ENCODE assay signal across 7 mouse cellular contexts in the genomic region with DNA sequence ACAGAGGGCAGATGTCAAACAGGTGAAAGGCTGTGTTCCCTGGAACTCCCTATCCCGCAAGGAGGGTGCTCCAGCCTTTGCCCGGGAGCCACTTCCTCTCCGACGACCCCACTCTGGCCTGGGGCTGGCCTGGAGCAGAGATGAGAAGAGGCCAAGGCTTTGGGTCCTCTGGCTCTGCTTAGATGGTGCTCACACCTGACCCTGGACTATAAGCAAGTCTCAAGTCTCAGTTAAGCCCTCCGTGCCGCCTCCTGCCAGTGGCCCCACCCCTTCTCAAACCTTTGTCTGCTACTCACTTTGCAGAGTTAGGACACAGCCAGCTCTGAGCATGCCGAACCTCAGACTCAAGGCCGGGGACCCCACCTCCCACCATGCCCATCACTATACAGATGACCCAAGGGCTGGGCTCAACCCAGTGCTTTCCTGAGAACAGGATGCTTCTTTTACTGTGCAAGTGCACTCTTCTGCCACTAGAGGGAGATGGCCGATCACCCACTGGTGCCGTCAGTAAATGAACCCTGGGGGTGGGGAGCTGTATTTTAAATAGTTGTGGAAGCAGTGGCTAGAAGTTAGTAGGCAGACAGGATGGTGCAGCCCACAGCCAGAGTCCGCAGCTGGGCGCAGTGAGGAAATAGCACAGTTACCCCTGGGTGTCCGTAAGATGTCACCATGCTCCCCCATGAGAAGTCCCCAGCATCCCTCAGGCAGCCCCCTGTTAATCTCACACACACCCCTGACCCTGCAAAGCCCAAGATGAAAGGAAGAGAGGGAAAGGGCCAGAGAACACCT. TPM values are rescaled to one million over a fixed set of nuclear protein-coding genes. Genes with fewer than 3 reads are reported as not detected.
DNase-seq lines count a peak whose midpoint lies in the region; ATAC-seq and TF ChIP-seq lines count a peak whose summit lies in the region.

No protein-coding gene starts in this region.

- DNase-seq in CH12.LX (ENCODE audit: extremely low read depth), result peak; percentile 89
- DNase-seq in adipocyte (ENCODE audit: low spot score), result peak; percentile 68
- peak; percentile 83 for DNase-seq in embryonic facial prominence, embryonic 11.5 days (ENCODE audit: low spot score)
- peak; percentile 37 for DNase-seq in kidney, postnatal 14 days
- DNase-seq in liver, postnatal 0 days, result peak; percentile 28

- no peak overlapping the region for H3K27ac ChIP-seq in CH12.LX (ENCODE audit: insufficient read depth, low read depth)
- no peak overlapping the region for H3K27ac ChIP-seq in embryonic facial prominence, embryonic 11.5 days (replicated peaks; ENCODE audit: low read depth, low read length)
- H3K27ac ChIP-seq in heart, embryonic 14.5 days (replicated peaks in 1 of 2; ENCODE audit: control insufficient read depth in 1 of 2, insufficient read depth in 1 of 2, low read depth in 2 of 2, low read length in 2 of 2), result no peak overlapping the region
- no peak overlapping the region for H3K27ac ChIP-seq in liver, postnatal 0 days (ENCODE audit: low read depth)
- no peak overlapping the region for H3K27ac ChIP-seq in neural tube, embryonic 15.5 days (replicated peaks)

- peaks cover 10% of the 10 kb centered on the region for H3K9me3 ChIP-seq in CH12.LX (replicated peaks; ENCODE audit: low read length)
- H3K9me3 ChIP-seq in embryonic facial prominence, embryonic 11.5 days (replicated peaks; ENCODE audit: control insufficient read depth, low read length), result no peaks in the 10 kb centered on the region
- no peaks in the 10 kb centered on the region for H3K9me3 ChIP-seq in heart, embryonic 14.5 days (ENCODE audit: control insufficient read depth, low read length)
- no peaks in the 10 kb centered on the region for H3K9me3 ChIP-seq in liver, postnatal 0 days (ENCODE audit: low read length)
- H3K9me3 ChIP-seq in neural tube, embryonic 15.5 days (replicated peaks), result no peaks in the 10 kb centered on the region

- TF ChIP-seq CTCF in CH12.LX (conservative IDR thresholded peaks at IDR 0.05 in 1 of 2, IDR thresholded peaks at IDR 0.05 in 1 of 2; ENCODE audit: low read depth in 2 of 2, low read length in 2 of 2), result peak; percentile 93 to 99
- peak; percentile 91 for TF ChIP-seq CTCF in liver, postnatal 0 days (IDR thresholded peaks at IDR 0.05; ENCODE audit: low read depth)

- no peak overlapping the region for H3K4me3 ChIP-seq in CH12.LX (replicated peaks in 1 of 3; ENCODE audit: low read depth in 2 of 3, low read length in 2 of 3, poor library complexity in 1 of 3)
- H3K4me3 ChIP-seq in embryonic facial prominence, embryonic 11.5 days (ENCODE audit: low read depth, low read length), result no peak overlapping the region
- H3K4me3 ChIP-seq in heart, embryonic 14.5 days (ENCODE audit: control insufficient read depth in 1 of 2, insufficient read depth in 1 of 2, low read depth in 1 of 2, low read length in 2 of 2), result no peak overlapping the region
- no peak overlapping the region for H3K4me3 ChIP-seq in liver, postnatal 0 days (ENCODE audit: low read depth, low read length)
- H3K4me3 ChIP-seq in neural tube, embryonic 15.5 days (replicated peaks), result no peak overlapping the region

- dilution Hi-C loops in CH12.LX (cut with MboI; ENCODE audit: extremely low pct_ligation_motif_present, extremely low pct_unique_long_range_greater_than_20kb, low sequenced_read_pairs), result no loop called here

- no peak overlapping the region for H3K4me2 ChIP-seq in CH12.LX (ENCODE audit: insufficient read depth, low read depth, poor library complexity, severe bottlenecking)
- H3K4me2 ChIP-seq in embryonic facial prominence, embryonic 11.5 days (ENCODE audit: low read depth, low read length), result no peak overlapping the region
- no peak overlapping the region for H3K4me2 ChIP-seq in heart, embryonic 14.5 days (ENCODE audit: low read length)
- no peak overlapping the region for H3K4me2 ChIP-seq in liver, postnatal 0 days (ENCODE audit: low read depth, low read length)
- H3K4me2 ChIP-seq in neural tube, embryonic 15.5 days, result no peak overlapping the region

- no peaks in the 10 kb centered on the region for H3K27me3 ChIP-seq in CH12.LX (replicated peaks)
- H3K27me3 ChIP-seq in embryonic facial prominence, embryonic 11.5 days (ENCODE audit: control insufficient read depth, insufficient read depth, low read length), result no peaks in the 10 kb centered on the region
- no peaks in the 10 kb centered on the region for H3K27me3 ChIP-seq in heart, embryonic 14.5 days (ENCODE audit: control insufficient read depth, insufficient read depth, low read length)
- H3K27me3 ChIP-seq in liver, postnatal 0 days (ENCODE audit: insufficient read depth, low read length), result no peaks in the 10 kb centered on the region
- no peaks in the 10 kb centered on the region for H3K27me3 ChIP-seq in neural tube, embryonic 15.5 days (replicated peaks)

- no peak for TF ChIP-seq EP300 in CH12.LX (IDR thresholded peaks at IDR 0.05; ENCODE audit: low read length)
- TF ChIP-seq EP300 in liver, postnatal 0 days (IDR thresholded peaks at IDR 0.05; ENCODE audit: low read depth), result no peak

- no peak overlapping the region for H3K9ac ChIP-seq in CH12.LX (ENCODE audit: insufficient read depth, low read depth)
- H3K9ac ChIP-seq in embryonic facial prominence, embryonic 11.5 days (replicated peaks; ENCODE audit: low read length), result no peak overlapping the region
- H3K9ac ChIP-seq in heart, embryonic 14.5 days (ENCODE audit: low read length), result peak overlapping the region; percentile 27; the same call in 1 of the 2 replicates
- no peak overlapping the region for H3K9ac ChIP-seq in liver, postnatal 0 days (replicated peaks)
- H3K9ac ChIP-seq in neural tube, embryonic 15.5 days (replicated peaks), result no peak overlapping the region

- H3K79me2 ChIP-seq in CH12.LX (replicated peaks; ENCODE audit: control insufficient read depth, extremely low read depth, insufficient read depth, poor library complexity, severe bottlenecking), result no peaks in the 10 kb centered on the region

- peaks cover 21 to 40% of the 10 kb centered on the region in 2 experiments for H3K4me1 ChIP-seq in CH12.LX (ENCODE audit: control insufficient read depth in 1 of 2, insufficient read depth in 2 of 2)
- H3K4me1 ChIP-seq in embryonic facial prominence, embryonic 11.5 days (ENCODE audit: control insufficient read depth, insufficient read depth, low read length), result no peaks in the 10 kb centered on the region; the same call in 1 of the 2 replicates
- peaks cover 3% of the 10 kb centered on the region in 2 experiments for H3K4me1 ChIP-seq in heart, embryonic 14.5 days (ENCODE audit: control insufficient read depth in 2 of 2, insufficient read depth in 2 of 2, low read length in 2 of 2)
- H3K4me1 ChIP-seq in liver, postnatal 0 days (ENCODE audit: insufficient read depth), result no peaks in the 10 kb centered on the region
- no peaks in the 10 kb centered on the region for H3K4me1 ChIP-seq in neural tube, embryonic 15.5 days

- TF ChIP-seq RAD21 in CH12.LX (IDR thresholded peaks at IDR 0.05; ENCODE audit: low read depth, low read length), result peak; percentile 98

- WGBS in embryonic facial prominence, embryonic 11.5 days, result 43% methylated on average over 13 of the region's 13 CpGs
- 45% methylated on average over 13 of the region's 13 CpGs for WGBS in heart, embryonic 14.5 days
- WGBS in liver, postnatal 0 days (ENCODE audit: insufficient replicate concordance), result 46% methylated on average over 13 of the region's 13 CpGs
- WGBS in neural tube, embryonic 15.5 days, result 54% methylated on average over 13 of the region's 13 CpGs

- peaks cover 22 to 48% of the 10 kb centered on the region in 2 experiments for H3K36me3 ChIP-seq in CH12.LX (replicated peaks in 1 of 2; ENCODE audit: control insufficient read depth in 1 of 2, insufficient read depth in 1 of 2, low read length in 1 of 2)
- no peaks in the 10 kb centered on the region for H3K36me3 ChIP-seq in embryonic facial prominence, embryonic 11.5 days (replicated peaks; ENCODE audit: control insufficient read depth, insufficient read depth, low read depth, low read length)
- peaks cover 43% of the 10 kb centered on the region for H3K36me3 ChIP-seq in heart, embryonic 14.5 days (ENCODE audit: control insufficient read depth, insufficient read depth, low read length)
- H3K36me3 ChIP-seq in liver, postnatal 0 days (replicated peaks; ENCODE audit: insufficient read depth, low read length), result peaks cover 10% of the 10 kb centered on the region; the same call in 1 of the 2 replicates
- peaks cover 38% of the 10 kb centered on the region for H3K36me3 ChIP-seq in neural tube, embryonic 15.5 days

- TF ChIP-seq POLR2A in CH12.LX (IDR thresholded peaks at IDR 0.05; ENCODE audit: low read depth, low read length), result no peak; the same call in 1 of the 2 replicates

- in situ Hi-C loops in CH12.LX (cut with MboI; ENCODE audit: low pct_ligation_motif_present, low pct_unique_long_range_greater_than_20kb, low sequenced_read_pairs), result no loop called here

- ATAC-seq in embryonic facial prominence, embryonic 11.5 days (replicated peaks; ENCODE audit: insufficient number of reproducible peaks, low FRiP score, low TSS enrichment, low read depth), result peak; percentile 82
- peak; percentile 49 for ATAC-seq in heart, embryonic 14.5 days (ENCODE audit: insufficient number of reproducible peaks, insufficient read depth, low FRiP score, low read depth)
- ATAC-seq in liver, postnatal 0 days, result peak; percentile 50; the same call in 1 of the 2 replicates
- ATAC-seq in neural tube, embryonic 15.5 days (ENCODE audit: low FRiP score), result peak; percentile 71

RNA-seq across cellular contexts. Expression of a gene that starts 7.1 kb away (rescaled TPM):
- total RNA-seq in CH12.LX (2012; rRNA removed), result not detected in 2 replicates
- total RNA-seq in CH12.LX (2014; rRNA removed), result not detected in 2 replicates
- not detected in 2 replicates for polyA plus RNA-seq in CH12.LX (2012; ENCODE audit: insufficient read length, low read depth)
- polyA plus RNA-seq in embryonic facial prominence, embryonic 11.5 days (2014; fragmentation: Nextera tagmentation; extraction: Ambion mirVana), result 0.07 TPM in 1 of 2 replicates, not detected in the other
- polyA plus RNA-seq in heart, embryonic 14.5 days (2014; fragmentation: Nextera tagmentation; extraction: Ambion mirVana), result not detected in 2 replicates
- not detected in 2 replicates for polyA plus RNA-seq in liver, postnatal 0 days (2015; fragmentation: Nextera tagmentation; extraction: Ambion mirVana)
- not detected in 2 replicates for polyA plus RNA-seq in neural tube, embryonic 15.5 days (2015; fragmentation: Nextera tagmentation; extraction: Ambion mirVana)

RNA-seq across cellular contexts. Expression of a gene that starts 13.1 kb away (rescaled TPM):
- 85.8 and 121 TPM in 2 replicates for total RNA-seq in CH12.LX (2012; rRNA removed)
- total RNA-seq in CH12.LX (2014; rRNA removed), result 93.0 and 97.4 TPM in 2 replicates
- polyA plus RNA-seq in CH12.LX (2012; ENCODE audit: insufficient read length, low read depth), result 125 and 127 TPM in 2 replicates
- 117 and 134 TPM in 2 replicates for polyA plus RNA-seq in embryonic facial prominence, embryonic 11.5 days (2014; fragmentation: Nextera tagmentation; extraction: Ambion mirVana)
- 129 and 132 TPM in 2 replicates for polyA plus RNA-seq in heart, embryonic 14.5 days (2014; fragmentation: Nextera tagmentation; extraction: Ambion mirVana)
- 42.5 and 47.6 TPM in 2 replicates for polyA plus RNA-seq in liver, postnatal 0 days (2015; fragmentation: Nextera tagmentation; extraction: Ambion mirVana)
- 64.4 and 69.1 TPM in 2 replicates for polyA plus RNA-seq in neural tube, embryonic 15.5 days (2015; fragmentation: Nextera tagmentation; extraction: Ambion mirVana)

RNA-seq across cellular contexts. Expression of a gene that starts 22.0 kb away (rescaled TPM):
- not detected in 2 replicates for total RNA-seq in CH12.LX (2012; rRNA removed)
- total RNA-seq in CH12.LX (2014; rRNA removed), result not detected in 2 replicates
- polyA plus RNA-seq in CH12.LX (2012; ENCODE audit: insufficient read length, low read depth), result not detected in 2 replicates
- 1.7 TPM in 1 of 2 replicates, not detected in the other for polyA plus RNA-seq in embryonic facial prominence, embryonic 11.5 days (2014; fragmentation: Nextera tagmentation; extraction: Ambion mirVana)
- 0.59 and 1.1 TPM in 2 replicates for polyA plus RNA-seq in heart, embryonic 14.5 days (2014; fragmentation: Nextera tagmentation; extraction: Ambion mirVana)
- not detected in 2 replicates for polyA plus RNA-seq in liver, postnatal 0 days (2015; fragmentation: Nextera tagmentation; extraction: Ambion mirVana)
- polyA plus RNA-seq in neural tube, embryonic 15.5 days (2015; fragmentation: Nextera tagmentation; extraction: Ambion mirVana), result 0.14 and 0.29 TPM in 2 replicates

RNA-seq across cellular contexts. Expression of a gene that starts 45.1 kb away (rescaled TPM):
- total RNA-seq in CH12.LX (2012; rRNA removed) (not detected in 2 replicates), CH12.LX (2014; rRNA removed) (0.48 TPM in 1 of 2 replicates, not detected in the other)
- polyA plus RNA-seq in CH12.LX (2012; ENCODE audit: insufficient read length, low read depth), result 0.26 TPM in 1 of 2 replicates, not detected in the other
- polyA plus RNA-seq in embryonic facial prominence, embryonic 11.5 days (2014; fragmentation: Nextera tagmentation; extraction: Ambion mirVana), result 0.34 and 0.35 TPM in 2 replicates
- 192 and 199 TPM in 2 replicates for polyA plus RNA-seq in heart, embryonic 14.5 days (2014; fragmentation: Nextera tagmentation; extraction: Ambion mirVana)
- polyA plus RNA-seq in liver, postnatal 0 days (2015; fragmentation: Nextera tagmentation; extraction: Ambion mirVana), result not detected in 2 replicates
- polyA plus RNA-seq in neural tube, embryonic 15.5 days (2015; fragmentation: Nextera tagmentation; extraction: Ambion mirVana), result 0.05 and 0.09 TPM in 2 replicates

Comparison
In these comparisons a context has a peak if more than half of its experiments do, and no peak if none do; other contexts are left out.
1. DNase-seq: peak in every context shown above with its lines; median percentile 89 in CH12.LX; 83 in embryonic facial prominence, embryonic 11.5 days; 68 in adipocyte; 37 in kidney, postnatal 14 days; 28 in liver, postnatal 0 days.